Mouse (Mus musculus) forebrain, embryonic 14.5 days (tissue): ENCODE results near the gene Mfsd6. TPM values are rescaled to one million over a fixed set of nuclear protein-coding genes. Genes with fewer than 3 reads are reported as not detected.
"Not testable (repeated sequence)": the region's sequence is repeated elsewhere in the genome, so short reads cannot be mapped to it uniquely, and the experiment has no call there.

Source experiments
- ATAC-seq: fragments of 200-750 bp; cut with Nextera tagmentation; 2 replicates; pipeline ENCODE4 v1.8.0; 2017; ENCODE audit warnings: mild to moderate bottlenecking, moderate library complexity
- DNase-seq: peaks from one replicate; pipeline ENCODE4 v3.0.0-alpha.2; 2015; ENCODE audit warnings: low spot score
- H3K27ac ChIP-seq: fragments of 300-500 bp; sonication (generic); 2 replicates; pipeline ENCODE4 v1.5.1; 2014; ENCODE audit warnings: low read depth, mild to moderate bottlenecking, control low read depth, low read length, moderate library complexity
- H3K27me3 ChIP-seq: fragments of 300-500 bp; sonication (generic); replicated peaks from 2 replicates; pipeline ENCODE4 v1.6.1; 2014; ENCODE audit warnings: low read length, control low read depth, mixed read lengths; ENCODE audit not compliant: control insufficient read depth, insufficient read depth
- H3K36me3 ChIP-seq: fragments of 300-500 bp; sonication (generic); 2 replicates; pipeline ENCODE4 v1.6.1; 2014; ENCODE audit warnings: low read length, control low read depth; ENCODE audit not compliant: control insufficient read depth, insufficient read depth
- H3K4me1 ChIP-seq: fragments of 300-500 bp; sonication (generic); 2 replicates; pipeline ENCODE4 v1.6.1; 2014; ENCODE audit warnings: antibody characterized with exemption, low read length, control low read depth; ENCODE audit not compliant: control insufficient read depth, insufficient read depth
- H3K4me2 ChIP-seq: fragments of 300-500 bp; sonication (generic); 2 replicates; pipeline ENCODE4 v1.6.1; 2014; ENCODE audit warnings: mild to moderate bottlenecking, control low read depth, low read length
- H3K4me3 ChIP-seq: fragments of 300-500 bp; sonication (generic); 2 replicates; pipeline ENCODE4 v1.5.1; 2014; ENCODE audit warnings: low read depth, low read length, control low read depth
- H3K9ac ChIP-seq: fragments of 300-500 bp; sonication (generic); 2 replicates; pipeline ENCODE4 v1.6.1; 2014; ENCODE audit warnings: mild to moderate bottlenecking, low read length, control low read depth, moderate library complexity
- H3K9me3 ChIP-seq: fragments of 300-500 bp; sonication (generic); replicated peaks from 2 replicates; pipeline ENCODE4 v1.6.1; 2016; ENCODE audit warnings: low read length, control low read depth, mixed read lengths; ENCODE audit not compliant: control insufficient read depth
- WGBS: fragments of 180-500 bp; shearing (Covaris S2); extraction: QIAGEN DNeasy Blood & Tissue Kit; methylation state at CpG from one replicate; pipeline ENCODE4 v1.1.7; 2014; 5-methylcytosine and 5-hydroxymethylcytosine counted together
- polyA plus RNA-seq: library from polyadenylated mRNA; unstranded; fragments of >200 nt; fragmentation: Nextera tagmentation; extraction: Ambion mirVana; gene quantifications from 2 replicates; pipeline ENCODE4 v1.2.1, GENCODE M21; 2014

Gene Mfsd6
- polyA plus RNA-seq, 1 experiment from 2014 or later = 4.3 TPM

DNA sequence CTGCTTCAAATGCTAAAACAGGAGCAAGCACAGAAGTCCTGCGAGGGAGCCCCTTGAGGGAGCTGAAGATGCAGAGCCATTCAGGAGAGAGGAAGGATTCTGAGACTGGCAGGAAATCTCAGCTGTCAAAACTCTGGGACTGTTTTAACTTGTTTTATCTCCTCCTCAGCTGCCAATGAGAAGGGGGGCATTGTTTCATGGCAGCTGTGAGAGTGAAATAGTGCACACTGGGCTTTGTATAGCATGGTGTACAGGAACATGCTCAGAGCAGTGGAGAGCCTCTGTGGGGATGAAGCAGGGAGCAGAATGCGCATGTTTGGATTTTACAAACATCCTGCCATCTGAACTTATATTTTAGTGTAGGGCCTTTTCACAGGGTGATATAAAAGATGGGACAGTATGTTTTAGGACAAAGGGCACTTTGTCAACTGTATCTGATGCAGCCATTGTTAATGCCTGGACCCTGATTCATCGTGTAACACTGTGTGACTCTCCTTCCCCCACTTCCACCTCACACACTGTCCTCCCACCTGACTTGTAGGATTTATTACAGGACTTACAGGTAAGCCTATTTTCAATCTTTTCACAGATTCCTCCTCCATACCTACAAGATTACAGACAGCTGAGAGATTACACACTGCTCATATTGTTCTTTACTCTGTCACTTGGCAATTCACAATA, 9.1 kb downstream of the Mfsd6 start:
- ATAC-seq (0 out of 2 replicates have a peak, but pooled peaks have one; percentile 48), DNase-seq (peak; percentile 28)
- Histone ChIP-seq H3K4me2 (no peak overlapping the region), H3K27ac (no peak overlapping the region), H3K9me3 (no peaks in the 10 kb centered on the region), H3K4me3 (no peak overlapping the region), H3K27me3 (no peaks in the 10 kb centered on the region), H3K4me1 (no peaks in the 10 kb centered on the region), H3K9ac (no peak overlapping the region), H3K36me3 (no peaks in the 10 kb centered on the region)
- 60% methylated on average over 3 of the region's 3 CpGs for WGBS

DNA sequence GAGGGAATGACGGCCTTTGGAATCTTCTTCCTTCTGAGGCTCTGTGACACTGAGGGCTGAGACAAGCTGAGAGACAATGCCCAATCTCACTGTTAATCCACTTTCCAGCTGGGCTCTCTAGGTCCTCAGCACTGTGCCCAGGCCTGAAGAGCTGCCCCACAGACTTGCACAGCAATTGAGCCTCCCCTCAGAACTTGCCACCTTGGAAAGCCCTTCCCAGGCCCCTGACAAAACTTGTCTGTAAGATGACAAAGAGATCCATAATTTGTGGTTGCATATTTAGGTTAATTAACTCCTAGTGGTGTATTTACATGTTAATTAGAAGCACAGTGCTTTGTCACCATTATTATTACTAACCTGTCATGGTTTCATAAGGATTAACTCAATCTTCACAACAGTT, 12.8 kb downstream of the Mfsd6 start:
- 59% methylated on average over 1 of the region's 1 CpGs for WGBS
- no peak for ATAC-seq
- H3K27ac ChIP-seq = no peak overlapping the region
- H3K4me1 ChIP-seq = no peaks in the 10 kb centered on the region
- no peaks in the 10 kb centered on the region for H3K36me3 ChIP-seq
- no peaks in the 10 kb centered on the region for H3K27me3 ChIP-seq
- no peak overlapping the region for H3K4me2 ChIP-seq
- H3K4me3 ChIP-seq = no peak overlapping the region
- H3K9ac ChIP-seq = no peak overlapping the region
- DNase-seq = no peak
- no peaks in the 10 kb centered on the region for H3K9me3 ChIP-seq

DNA sequence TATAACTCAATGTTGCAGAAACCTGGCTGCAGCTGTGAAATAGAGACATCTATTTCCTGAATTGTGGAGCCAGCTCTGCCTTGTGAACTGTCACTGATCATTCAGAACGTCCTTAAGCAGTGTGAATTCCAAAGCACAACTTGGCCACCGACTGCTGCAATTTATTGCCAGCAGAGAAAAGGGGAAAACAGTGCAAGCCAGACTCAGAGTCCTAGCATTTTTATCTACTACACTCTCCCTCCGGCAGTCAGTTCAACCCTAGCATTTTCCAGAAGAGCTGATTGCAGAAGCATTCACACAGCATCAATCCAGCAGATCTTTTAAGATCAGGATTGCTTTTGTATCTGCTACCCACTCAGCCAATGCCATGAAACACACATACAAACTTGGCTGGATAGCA, 13.2 kb downstream of the Mfsd6 start:
- Histone ChIP-seq H3K9ac (no peak overlapping the region), H3K27ac (no peak overlapping the region), H3K27me3 (no peaks in the 10 kb centered on the region), H3K36me3 (no peaks in the 10 kb centered on the region), H3K9me3 (no peaks in the 10 kb centered on the region), H3K4me2 (no peak overlapping the region), H3K4me1 (no peaks in the 10 kb centered on the region), H3K4me3 (no peak overlapping the region)
- DNase-seq (no peak), ATAC-seq (no peak)
- WGBS = 54% methylated on average over 3 of the region's 3 CpGs

DNA sequence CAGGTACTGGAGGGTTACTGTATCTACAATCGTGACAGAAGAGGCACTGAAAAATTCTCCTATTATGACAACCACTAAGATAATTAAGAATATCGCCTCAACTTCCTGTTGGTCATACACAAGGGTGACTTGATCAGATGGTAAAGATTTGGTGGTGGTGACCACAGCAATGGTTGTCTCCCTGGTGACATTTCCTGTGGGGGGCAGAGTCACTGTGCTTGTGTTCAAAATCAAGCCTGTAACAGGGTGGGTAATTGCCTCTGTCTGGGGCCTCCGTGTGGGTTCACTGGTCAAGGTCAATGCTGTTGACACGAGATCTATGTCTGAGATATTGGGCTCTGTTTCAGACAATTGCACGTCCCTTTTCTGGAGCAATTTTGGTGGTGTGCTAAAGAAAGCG, 18.5 kb downstream of the Mfsd6 start:
- peaks cover 5% of the 10 kb centered on the region; the same call in 1 of the 2 replicates for H3K36me3 ChIP-seq
- ATAC-seq = no peak
- H3K9ac ChIP-seq = no peak overlapping the region
- no peaks in the 10 kb centered on the region for H3K27me3 ChIP-seq
- H3K4me3 ChIP-seq = no peak overlapping the region
- DNase-seq = no peak
- H3K4me1 ChIP-seq = no peaks in the 10 kb centered on the region
- H3K4me2 ChIP-seq = no peak overlapping the region
- H3K9me3 ChIP-seq = no peaks in the 10 kb centered on the region
- no peak overlapping the region for H3K27ac ChIP-seq
- 89% methylated on average over 6 of the region's 6 CpGs for WGBS

DNA sequence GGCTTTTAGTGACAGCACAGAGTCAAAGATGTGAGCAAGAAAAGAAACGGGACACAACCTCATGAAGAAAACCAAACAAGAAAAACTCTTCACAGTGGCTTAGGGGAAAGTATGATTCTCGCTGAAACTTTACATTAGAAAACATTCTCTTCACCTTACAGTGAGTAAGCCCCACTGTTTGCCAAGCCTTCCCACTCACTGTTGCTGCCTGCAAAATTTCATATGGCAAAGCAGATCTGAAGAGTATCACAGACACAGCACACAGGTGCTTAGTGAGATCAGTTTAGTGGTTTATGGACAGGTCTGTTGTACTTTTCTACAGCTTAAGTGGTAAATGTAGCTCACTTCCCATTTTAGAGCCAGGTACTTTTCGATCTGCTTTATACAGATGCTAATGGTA, 20.2 kb downstream of the Mfsd6 start:
- H3K9ac ChIP-seq = no peak overlapping the region
- no peaks in the 10 kb centered on the region for H3K27me3 ChIP-seq
- peaks cover 5% of the 10 kb centered on the region; the same call in 1 of the 2 replicates for H3K36me3 ChIP-seq
- no peak overlapping the region for H3K4me2 ChIP-seq
- no peak for ATAC-seq
- H3K4me3 ChIP-seq = no peak overlapping the region
- H3K27ac ChIP-seq = no peak overlapping the region
- no peaks in the 10 kb centered on the region for H3K9me3 ChIP-seq
- no peaks in the 10 kb centered on the region for H3K4me1 ChIP-seq
- WGBS = 95% methylated on average over 3 of the region's 3 CpGs
- no peak for DNase-seq

DNA sequence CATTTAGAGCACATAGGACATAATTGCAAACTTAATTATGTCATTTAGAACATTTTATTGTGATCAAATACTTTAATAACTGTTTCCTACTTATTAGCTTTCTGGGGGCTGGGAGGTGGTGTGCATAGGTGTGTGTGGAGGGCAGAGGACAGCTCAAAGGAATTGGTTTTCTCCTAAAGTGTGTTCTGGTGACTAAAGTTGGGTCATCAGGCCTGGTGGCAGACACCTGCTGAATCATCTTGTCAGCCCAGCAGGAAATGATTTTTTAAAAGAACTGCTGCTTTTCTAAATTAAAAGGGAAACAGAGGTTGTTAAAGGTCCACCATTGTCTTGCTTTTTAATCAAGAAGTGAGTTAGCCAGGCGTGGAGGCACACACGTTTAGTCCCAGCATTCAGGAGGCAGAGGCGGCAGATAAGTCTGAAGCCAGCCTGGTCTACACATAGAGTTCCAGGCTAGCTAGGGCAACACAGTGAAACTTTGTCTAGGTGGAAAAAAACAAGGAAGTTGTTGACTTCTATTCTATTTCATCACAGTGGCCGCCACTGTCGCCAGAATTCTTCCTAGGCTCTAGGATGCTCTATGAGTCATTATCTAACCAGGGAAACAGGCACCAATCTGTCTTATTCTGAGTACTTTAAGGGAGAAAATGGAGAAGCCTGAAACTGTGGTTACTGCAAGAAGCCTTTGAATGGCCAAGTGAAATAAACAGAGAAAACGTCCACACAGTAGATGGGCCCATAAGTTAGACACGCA, 24.3 kb downstream of the Mfsd6 start:
- 76% methylated on average over 7 of the region's 7 CpGs for WGBS
- Histone ChIP-seq H3K4me3 (no peak overlapping the region), H3K9ac (no peak overlapping the region), H3K9me3 (no peaks in the 10 kb centered on the region), H3K4me1 (no peaks in the 10 kb centered on the region), H3K27me3 (no peaks in the 10 kb centered on the region), H3K4me2 (no peak overlapping the region), H3K36me3 (peaks cover 1% of the 10 kb centered on the region; the same call in 1 of the 2 replicates), H3K27ac (no peak overlapping the region)
- ATAC-seq (no peak), DNase-seq (no peak)

DNA sequence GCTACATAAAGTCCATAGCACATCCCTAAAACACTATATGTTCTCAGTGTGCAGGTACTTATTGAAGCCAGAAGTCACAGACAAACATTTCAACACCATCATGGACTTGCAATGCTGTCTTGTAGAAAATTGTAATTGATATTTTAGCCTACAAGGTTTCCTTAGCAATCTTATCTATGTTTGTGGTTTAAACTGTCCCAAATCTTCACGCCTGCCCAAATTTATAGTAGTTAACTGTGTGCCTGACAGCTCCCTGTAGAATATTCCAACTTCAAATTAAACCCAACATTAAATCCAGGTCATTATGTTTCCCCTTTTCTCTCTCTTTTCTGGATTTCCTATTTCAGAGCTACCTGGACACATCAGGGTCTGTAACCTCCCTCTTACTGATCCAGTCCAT, 25.3 kb downstream of the Mfsd6 start:
- Histone ChIP-seq H3K36me3 (no peaks in the 10 kb centered on the region), H3K9me3 (no peaks in the 10 kb centered on the region), H3K27ac (no peak overlapping the region), H3K27me3 (no peaks in the 10 kb centered on the region), H3K9ac (no peak overlapping the region), H3K4me3 (no peak overlapping the region), H3K4me1 (no peaks in the 10 kb centered on the region), H3K4me2 (no peak overlapping the region)
- 91% methylated on average over 1 of the region's 1 CpGs for WGBS
- ATAC-seq (no peak), DNase-seq (no peak)

DNA sequence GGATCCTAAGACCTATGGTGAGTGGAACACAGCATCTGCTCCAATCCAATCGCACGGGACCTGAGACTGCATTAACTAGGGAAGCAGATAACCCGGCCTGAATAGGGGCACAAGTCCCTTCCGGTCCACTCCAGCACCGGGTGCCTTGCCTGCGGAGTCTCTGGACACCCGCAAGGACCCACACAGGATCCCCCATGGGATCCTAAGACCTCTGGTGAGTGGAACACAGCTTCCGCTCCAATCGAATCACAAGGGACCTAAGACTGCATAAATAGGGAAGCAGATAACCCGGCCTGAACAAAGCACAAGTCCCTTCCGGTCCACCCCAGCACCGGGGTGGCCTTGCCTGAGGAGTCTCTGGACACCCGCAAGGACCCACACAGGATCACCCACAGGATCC, 32.8 kb downstream of the Mfsd6 start:
- H3K9me3 ChIP-seq, H3K36me3 ChIP-seq, H3K4me3 ChIP-seq, DNase-seq, ATAC-seq, H3K9ac ChIP-seq, H3K27me3 ChIP-seq, H3K27ac ChIP-seq, H3K4me2 ChIP-seq, H3K4me1 ChIP-seq: not testable (repeated sequence)
- WGBS = 95% methylated on average over 13 of the region's 13 CpGs

DNA sequence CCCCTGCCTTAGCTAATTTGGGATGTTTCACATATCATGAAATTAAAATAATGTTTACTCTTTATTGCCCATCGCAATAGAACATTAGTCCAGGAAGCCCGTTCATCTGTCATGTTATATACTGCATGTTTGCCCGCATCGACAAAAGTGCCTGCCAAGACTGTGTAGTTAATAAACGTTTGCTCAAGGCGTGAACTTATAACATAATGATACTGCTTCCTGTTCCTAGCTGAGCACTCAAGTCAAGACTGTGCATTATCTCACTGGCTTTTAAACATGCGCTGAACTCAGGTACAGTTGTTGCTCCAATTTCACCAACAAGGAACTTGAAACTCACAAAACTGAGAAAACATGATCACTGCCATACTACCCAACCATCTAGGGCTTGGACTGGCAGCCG, 39.6 kb downstream of the Mfsd6 start:
- Histone ChIP-seq H3K4me2 (no peak overlapping the region), H3K27me3 (no peaks in the 10 kb centered on the region), H3K4me1 (no peaks in the 10 kb centered on the region), H3K9me3 (no peaks in the 10 kb centered on the region), H3K4me3 (no peak overlapping the region), H3K36me3 (no peaks in the 10 kb centered on the region), H3K27ac (no peak overlapping the region), H3K9ac (no peak overlapping the region)
- ATAC-seq (no peak), DNase-seq (no peak)
- WGBS = 86% methylated on average over 8 of the region's 8 CpGs
